Mouse (Mus musculus): ENCODE results near the gene Bicra. TPM values are rescaled to one million over a fixed set of nuclear protein-coding genes. Genes with fewer than 3 reads are reported as not detected.

Gene Bicra
- polyA plus RNA-seq, 1 experiment from 2014 or later, result 9.6 TPM

GRCm38 (mm10) chr7:16012576-16013263, 35.0 kb downstream of the Bicra start:
- Histone ChIP-seq H3K36me3 (ENCODE audit: control insufficient read depth, insufficient read depth, low read length) (no peaks in the 10 kb centered on the region), H3K9ac (replicated peaks; ENCODE audit: low read depth, low read length) (no peak overlapping the region), H3K9me3 (ENCODE audit: control insufficient read depth, low read length) (no peaks in the 10 kb centered on the region), H3K27me3 (ENCODE audit: control insufficient read depth, insufficient read depth, low read length) (no peaks in the 10 kb centered on the region), H3K4me1 (ENCODE audit: control insufficient read depth, insufficient read depth, low read length) (no peaks in the 10 kb centered on the region), H3K27ac (ENCODE audit: low read depth, low read length) (no peak overlapping the region), H3K4me2 (ENCODE audit: low read depth, low read length) (no peak overlapping the region), H3K4me3 (ENCODE audit: low read depth, low read length) (no peak overlapping the region)
- 74% methylated on average over 11 of the region's 11 CpGs for WGBS
- no peak for ATAC-seq (ENCODE audit: low read depth)

- Histone ChIP-seq H3K27me3 (ENCODE audit: control insufficient read depth, insufficient read depth, low read length) (no peaks in the 10 kb centered on the region), H3K9me3 (ENCODE audit: control insufficient read depth, low read length) (no peaks in the 10 kb centered on the region), H3K27ac (ENCODE audit: low read depth, low read length) (no peak overlapping the region), H3K4me1 (ENCODE audit: control insufficient read depth, insufficient read depth, low read length) (no peaks in the 10 kb centered on the region), H3K4me2 (ENCODE audit: low read depth, low read length) (no peak overlapping the region), H3K9ac (replicated peaks; ENCODE audit: low read depth, low read length) (no peak overlapping the region), H3K36me3 (ENCODE audit: control insufficient read depth, insufficient read depth, low read length) (no peaks in the 10 kb centered on the region), H3K4me3 (ENCODE audit: low read depth, low read length) (no peak overlapping the region)
- WGBS, result 89% methylated on average over 7 of the region's 7 CpGs
- no peak for ATAC-seq (ENCODE audit: low read depth)
These were observed 36.2 kb downstream of the Bicra start for GRCm38 (mm10) chr7:16011418-16012085.

DNA sequence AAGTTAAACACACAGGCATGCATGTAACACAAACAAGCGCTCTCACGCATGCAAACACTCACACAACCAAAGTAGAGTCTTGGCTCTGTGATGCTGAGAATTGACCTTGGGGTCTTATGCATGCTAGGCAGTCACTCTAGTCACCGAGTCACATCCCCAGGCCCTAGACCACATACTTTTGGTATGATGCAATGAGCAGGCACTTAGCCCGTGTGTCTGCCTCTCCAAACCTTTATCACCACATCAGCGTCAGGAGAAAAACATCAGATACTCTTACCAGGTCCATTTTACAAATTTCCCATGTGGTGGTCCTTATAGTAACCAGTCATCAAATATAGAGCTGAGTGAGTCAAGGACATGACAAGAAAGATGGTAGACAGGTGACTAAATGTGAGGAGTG, 37.1 kb downstream of the Bicra start:
- Histone ChIP-seq H3K9ac (replicated peaks; ENCODE audit: low read depth, low read length) (no peak overlapping the region), H3K4me2 (ENCODE audit: low read depth, low read length) (no peak overlapping the region), H3K36me3 (ENCODE audit: control insufficient read depth, insufficient read depth, low read length) (no peaks in the 10 kb centered on the region), H3K9me3 (ENCODE audit: control insufficient read depth, low read length) (no peaks in the 10 kb centered on the region), H3K4me3 (ENCODE audit: low read depth, low read length) (no peak overlapping the region), H3K4me1 (ENCODE audit: control insufficient read depth, insufficient read depth, low read length) (no peaks in the 10 kb centered on the region), H3K27me3 (ENCODE audit: control insufficient read depth, insufficient read depth, low read length) (no peaks in the 10 kb centered on the region), H3K27ac (ENCODE audit: low read depth, low read length) (no peak overlapping the region)
- ATAC-seq (ENCODE audit: low read depth), result no peak
- WGBS, result 90% methylated on average over 5 of the region's 5 CpGs

DNA sequence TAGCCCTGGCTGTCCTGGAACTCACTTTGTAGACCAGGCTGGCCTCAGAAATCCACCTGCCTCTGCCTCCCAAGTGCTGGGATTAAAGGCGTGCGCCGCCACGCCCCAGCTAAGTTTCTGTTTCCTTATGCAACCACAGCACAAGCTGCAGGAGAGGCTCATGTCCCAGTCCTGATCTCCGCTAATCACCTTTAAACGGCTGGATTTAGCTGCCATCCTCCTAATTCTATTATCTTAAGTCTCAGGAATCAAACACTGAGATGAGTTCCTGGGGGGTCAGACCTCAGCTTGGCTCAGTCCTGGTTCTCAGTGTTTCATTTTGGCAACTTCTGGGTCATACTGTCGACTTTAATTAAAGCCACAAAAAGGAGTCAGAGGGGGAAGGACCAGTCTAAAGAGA, 38.1 kb downstream of the Bicra start:
- H3K36me3 ChIP-seq (ENCODE audit: control insufficient read depth, insufficient read depth, low read length), result no peaks in the 10 kb centered on the region

GRCm38 (mm10) chr7:16005020-16005419, 42.7 kb downstream of the Bicra start:
- no peaks in the 10 kb centered on the region for H3K36me3 ChIP-seq (ENCODE audit: control insufficient read depth, insufficient read depth, low read length)
- WGBS, result 78% methylated on average over 3 of the region's 3 CpGs
- ATAC-seq (ENCODE audit: low read depth), result no peak

More for the DNA sequence above, 38.1 kb downstream of the Bicra start:
- H3K27me3 ChIP-seq (ENCODE audit: control insufficient read depth, insufficient read depth, low read length), result no peaks in the 10 kb centered on the region
- H3K4me2 ChIP-seq (ENCODE audit: low read depth, low read length), result no peak overlapping the region
- no peaks in the 10 kb centered on the region for H3K4me1 ChIP-seq (ENCODE audit: control insufficient read depth, insufficient read depth, low read length)
- no peak overlapping the region for H3K27ac ChIP-seq (ENCODE audit: low read depth, low read length)
- 93% methylated on average over 7 of the region's 7 CpGs for WGBS
- H3K4me3 ChIP-seq (ENCODE audit: low read depth, low read length), result no peak overlapping the region
- no peak for ATAC-seq (ENCODE audit: low read depth)
- no peak overlapping the region for H3K9ac ChIP-seq (replicated peaks; ENCODE audit: low read depth, low read length)
- H3K9me3 ChIP-seq (ENCODE audit: control insufficient read depth, low read length), result no peaks in the 10 kb centered on the region

DNA sequence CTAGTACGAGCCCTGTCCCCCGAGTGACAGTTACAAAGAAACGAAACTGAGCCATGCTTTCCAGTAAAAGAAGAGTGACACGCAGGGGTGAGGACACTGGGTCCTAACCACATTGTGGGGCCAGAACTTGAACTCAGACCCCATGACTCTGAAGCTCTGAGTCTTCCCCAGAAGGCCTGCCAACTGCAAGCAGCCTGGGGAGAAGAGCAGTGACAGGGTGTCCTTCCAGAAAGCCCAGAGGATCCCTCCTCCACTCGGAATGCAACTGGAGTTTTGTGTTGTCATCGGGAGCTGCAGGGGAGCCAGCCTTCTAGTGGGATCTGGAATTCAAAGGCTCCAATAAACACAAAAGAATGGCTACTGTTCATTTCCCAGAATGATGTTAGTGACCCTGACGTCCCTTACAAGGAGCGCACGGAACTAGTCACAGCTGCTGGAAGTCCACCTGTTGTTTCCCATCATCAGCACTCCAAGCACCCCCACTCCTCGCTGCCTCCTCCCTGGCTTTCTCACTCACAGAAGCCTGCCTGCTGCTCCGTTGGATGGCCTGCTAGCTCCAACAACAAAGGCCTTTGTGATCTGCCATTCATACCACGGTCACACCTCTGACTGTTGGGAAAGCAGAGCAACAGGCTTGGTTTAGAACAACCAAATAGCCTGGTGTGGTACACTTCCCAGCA, 43.4 kb downstream of the Bicra start:
- Histone ChIP-seq H3K9me3 (ENCODE audit: control insufficient read depth, low read length) (no peaks in the 10 kb centered on the region), H3K4me1 (ENCODE audit: control insufficient read depth, insufficient read depth, low read length) (no peaks in the 10 kb centered on the region), H3K27me3 (ENCODE audit: control insufficient read depth, insufficient read depth, low read length) (no peaks in the 10 kb centered on the region), H3K4me3 (ENCODE audit: low read depth, low read length) (no peak overlapping the region), H3K4me2 (ENCODE audit: low read depth, low read length) (no peak overlapping the region), H3K27ac (ENCODE audit: low read depth, low read length) (no peak overlapping the region), H3K36me3 (ENCODE audit: control insufficient read depth, insufficient read depth, low read length) (no peaks in the 10 kb centered on the region), H3K9ac (replicated peaks; ENCODE audit: low read depth, low read length) (no peak overlapping the region)
- ATAC-seq (ENCODE audit: low read depth), result no peak
- WGBS, result 45% methylated on average over 12 of the region's 12 CpGs

More at GRCm38 (mm10) chr7:16005020-16005419, 42.7 kb downstream of the Bicra start:
- H3K4me1 ChIP-seq (ENCODE audit: control insufficient read depth, insufficient read depth, low read length), result no peaks in the 10 kb centered on the region
- no peak overlapping the region for H3K4me2 ChIP-seq (ENCODE audit: low read depth, low read length)
- no peak overlapping the region for H3K9ac ChIP-seq (replicated peaks; ENCODE audit: low read depth, low read length)
- H3K27ac ChIP-seq (ENCODE audit: low read depth, low read length), result no peak overlapping the region
- no peaks in the 10 kb centered on the region for H3K9me3 ChIP-seq (ENCODE audit: control insufficient read depth, low read length)
- H3K27me3 ChIP-seq (ENCODE audit: control insufficient read depth, insufficient read depth, low read length), result no peaks in the 10 kb centered on the region
- no peak overlapping the region for H3K4me3 ChIP-seq (ENCODE audit: low read depth, low read length)

- WGBS, result 87% methylated on average over 4 of the region's 4 CpGs
- H3K27ac ChIP-seq (ENCODE audit: low read depth, low read length), result no peak overlapping the region
- no peak for ATAC-seq (ENCODE audit: low read depth)
These were observed 44.7 kb downstream of the Bicra start for GRCm38 (mm10) chr7:16003032-16003431.

GRCm38 (mm10) chr7:16002171-16002570, 45.5 kb downstream of the Bicra start:
- no peaks in the 10 kb centered on the region for H3K9me3 ChIP-seq (ENCODE audit: control insufficient read depth, low read length)
- H3K4me1 ChIP-seq (ENCODE audit: control insufficient read depth, insufficient read depth, low read length), result no peaks in the 10 kb centered on the region
- H3K36me3 ChIP-seq (ENCODE audit: control insufficient read depth, insufficient read depth, low read length), result no peaks in the 10 kb centered on the region
- H3K9ac ChIP-seq (replicated peaks; ENCODE audit: low read depth, low read length), result no peak overlapping the region
- H3K27me3 ChIP-seq (ENCODE audit: control insufficient read depth, insufficient read depth, low read length), result no peaks in the 10 kb centered on the region
- H3K4me2 ChIP-seq (ENCODE audit: low read depth, low read length), result no peak overlapping the region
- no peak for ATAC-seq (ENCODE audit: low read depth)
- H3K27ac ChIP-seq (ENCODE audit: low read depth, low read length), result no peak overlapping the region
- 87% methylated on average over 5 of the region's 5 CpGs for WGBS
- no peak overlapping the region for H3K4me3 ChIP-seq (ENCODE audit: low read depth, low read length)

More at GRCm38 (mm10) chr7:16003032-16003431, 44.7 kb downstream of the Bicra start:
- H3K4me3 ChIP-seq (ENCODE audit: low read depth, low read length), result no peak overlapping the region
- no peaks in the 10 kb centered on the region for H3K4me1 ChIP-seq (ENCODE audit: control insufficient read depth, insufficient read depth, low read length)
- H3K36me3 ChIP-seq (ENCODE audit: control insufficient read depth, insufficient read depth, low read length), result no peaks in the 10 kb centered on the region
- H3K9me3 ChIP-seq (ENCODE audit: control insufficient read depth, low read length), result no peaks in the 10 kb centered on the region
- no peaks in the 10 kb centered on the region for H3K27me3 ChIP-seq (ENCODE audit: control insufficient read depth, insufficient read depth, low read length)
- no peak overlapping the region for H3K4me2 ChIP-seq (ENCODE audit: low read depth, low read length)
- H3K9ac ChIP-seq (replicated peaks; ENCODE audit: low read depth, low read length), result no peak overlapping the region

GRCm38 (mm10) chr7:16001691-16002090, 46.0 kb downstream of the Bicra start:
- Histone ChIP-seq H3K27ac (ENCODE audit: low read depth, low read length) (no peak overlapping the region), H3K9ac (replicated peaks; ENCODE audit: low read depth, low read length) (no peak overlapping the region), H3K27me3 (ENCODE audit: control insufficient read depth, insufficient read depth, low read length) (no peaks in the 10 kb centered on the region), H3K4me2 (ENCODE audit: low read depth, low read length) (no peak overlapping the region), H3K9me3 (ENCODE audit: control insufficient read depth, low read length) (no peaks in the 10 kb centered on the region), H3K4me1 (ENCODE audit: control insufficient read depth, insufficient read depth, low read length) (no peaks in the 10 kb centered on the region), H3K4me3 (ENCODE audit: low read depth, low read length) (no peak overlapping the region), H3K36me3 (ENCODE audit: control insufficient read depth, insufficient read depth, low read length) (no peaks in the 10 kb centered on the region)
- no peak for ATAC-seq (ENCODE audit: low read depth)
- WGBS, result 95% methylated on average over 1 of the region's 1 CpGs

Measured in neural tube, embryonic 14.5 days (tissue).